ENCODE assay signal across 9 mouse cellular contexts in genomic region chr8:18412470-18412869, GRCm38 (mm10).
"Had no signal": no experiment of that assay in that cellular context is flagged by ENCODE, and none has a peak within 500 bp of the region (broad histone marks: within the 10 kb centered on the region; RNA-seq: fewer than 3 reads in every experiment).

No protein-coding gene starts in this region.

- ATAC-seq: intestine, embryonic 16.5 days; liver, embryonic 12.5 days had no signal

- DNase-seq: kidney, adult 2 months; kidney, postnatal 14 days; lung, embryonic 14.5 days; lung, postnatal 10 days; lung, postnatal 4 days; midbrain, embryonic 14.5 days; thymus, postnatal 4 days had no signal
